Mouse (Mus musculus) gastrocnemius, postnatal 14 days (tissue): ENCODE data around the gene Phf11d. TPM values are rescaled to one million over a fixed set of nuclear protein-coding genes. Genes with fewer than 3 reads are reported as not detected.
A peak's percentile ranks its signal among the peaks of the same experiment; 100 is the strongest.
"Not testable (repeated sequence)": the region's sequence is repeated elsewhere in the genome, so short reads cannot be mapped to it uniquely, and the experiment has no call there.

Experiments used
- DNase-seq: peaks from one replicate; pipeline ENCODE4 v3.0.0; 2021; ENCODE audit warnings: mixed read lengths
- intact Hi-C: fragments of 180-260 bp; cut with DNase I; formaldehyde crosslinking; loops from one replicate; pipeline ENCODE4 v1.15.1; 2025; ENCODE audit warnings: low total_unique reads
- long read RNA-seq, 2 experiments: library from polyadenylated mRNA; stranded (forward); transcript quantifications; one replicate each; pipeline ENCODE4 v2.0.0; 2021
- total RNA-seq, 2 experiments: library from RNA; stranded (reverse); gene quantifications; 2 replicates each; pipeline ENCODE4 v1.2.3; 2021

Phf11d gene
- 1 to 10 TPM; 2.2 to 3.0 TPM for total RNA-seq
- long read RNA-seq, experiment 1, partial matches to known transcripts, result 0 of 1 reads
- long read RNA-seq, experiment 1, other reads (novel, unspliced or antisense), result 0 of 1 reads
- long read RNA-seq, experiment 2, partial matches to known transcripts, result 0 of 1 reads
- long read RNA-seq, experiment 2, other reads (novel, unspliced or antisense), result 0 of 1 reads

DNA sequence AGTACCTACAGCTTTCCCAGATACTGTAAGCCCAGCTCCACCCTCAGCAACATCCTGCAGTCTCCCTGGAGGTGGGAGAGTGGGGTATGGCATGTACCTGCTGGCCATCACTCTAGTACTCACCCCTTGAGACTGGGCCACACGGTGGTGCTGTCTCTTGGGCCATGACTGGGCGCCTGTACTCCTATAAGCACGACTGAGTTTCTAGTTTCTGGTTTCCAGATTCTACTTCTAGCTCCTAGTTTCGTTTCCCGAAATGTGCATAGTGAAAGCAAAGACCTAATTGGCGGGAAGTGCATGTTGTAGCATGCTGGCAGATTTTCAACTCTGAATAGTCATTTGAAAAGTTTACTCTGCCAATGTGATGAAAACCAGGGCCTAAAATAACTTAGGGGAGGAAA lies at the start of gene Phf11d:
Phf11d (minus strand) TSS at position 227 of the 401 bp plus-strand sequence.
- peak; percentile 11 for DNase-seq
- intact Hi-C loops, result no loop called here

- intact Hi-C loops, DNase-seq: not testable (repeated sequence)
Measured at GRCm38 (mm10) chr14:59414979-59415378, 49.7 kb upstream of the Phf11d start.

GRCm38 (mm10) chr14:59396999-59397398 lies 31.7 kb upstream of the Phf11d start:
- no peak for DNase-seq
- intact Hi-C loops, result no loop called here

- intact Hi-C loops, result no loop called here
- DNase-seq, result no peak
Measured at GRCm38 (mm10) chr14:59395281-59395680, 30.0 kb upstream of the Phf11d start, which contains the start of gene Phf11c. Phf11c (minus strand) TSS chr14:59395381.

DNA sequence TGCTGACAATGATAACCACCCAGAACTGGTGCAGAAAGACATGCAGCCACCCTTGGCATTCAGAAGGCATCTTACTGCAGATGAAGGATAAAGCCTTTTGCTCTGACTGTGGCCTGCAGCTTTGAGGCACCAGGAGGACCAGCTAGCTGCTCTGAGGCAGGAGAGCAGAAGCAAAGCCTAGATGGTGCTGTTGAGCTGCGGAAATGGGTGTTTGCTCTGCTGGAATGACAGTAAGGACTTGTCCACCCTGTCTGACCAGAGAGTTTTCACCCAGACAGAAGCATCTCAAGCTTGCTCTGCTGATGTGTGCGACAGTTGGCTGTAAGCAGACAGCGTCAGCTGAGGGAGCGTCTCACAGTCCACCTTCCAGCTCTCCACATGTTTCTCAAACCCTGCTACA lies 24.9 kb upstream of the Phf11d start:
- intact Hi-C loops, result loop anchor here (5.0 kb wide), 1 partner anchor 167 kb away; no protein-coding TSS in a partner anchor
- DNase-seq, result not testable (repeated sequence)

- intact Hi-C loops, result no loop called here
- no peak for DNase-seq
Measured at GRCm38 (mm10) chr14:59389532-59389931, 24.3 kb upstream of the Phf11d start.

- intact Hi-C loops, result no loop called here
- DNase-seq, result no peak
Measured at GRCm38 (mm10) chr14:59370348-59371068, 5.2 kb upstream of the Phf11d start.

DNA sequence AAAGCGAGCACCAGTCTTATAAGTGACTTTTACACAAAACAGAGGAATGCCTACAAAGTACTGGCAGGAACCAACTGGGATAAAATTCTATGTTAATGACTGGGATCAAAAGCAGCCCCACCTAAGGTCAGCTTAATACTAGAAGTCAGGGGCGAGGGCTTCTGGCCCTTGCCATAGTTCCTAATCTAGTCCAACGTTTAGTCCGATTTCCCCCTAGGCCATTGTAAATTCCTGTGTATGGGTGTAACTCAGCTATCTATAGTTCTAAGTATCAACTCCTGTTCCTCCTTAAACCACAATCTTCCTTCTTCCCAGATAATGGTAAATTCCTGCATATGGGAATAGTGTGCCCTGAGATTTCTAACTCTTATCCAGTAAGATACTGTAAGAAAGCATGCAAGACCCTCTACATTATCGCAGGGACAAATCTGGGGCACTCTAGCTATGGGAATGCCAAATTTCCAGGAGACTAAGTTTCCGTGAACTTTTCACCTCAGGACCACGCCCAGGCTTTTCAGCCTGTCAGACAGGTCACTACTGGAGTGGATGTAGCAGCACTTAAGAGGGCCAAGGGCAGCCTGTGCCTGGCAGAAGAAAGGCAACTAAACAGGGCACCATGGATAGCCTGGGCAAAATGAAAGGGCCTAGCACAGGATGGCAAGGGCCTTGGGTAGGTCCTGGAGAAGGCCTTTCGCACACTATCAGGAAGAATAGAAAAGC lies 1.3 kb upstream of the Phf11d start:
- no peak for DNase-seq
- intact Hi-C loops, result no loop called here

GRCm38 (mm10) chr14:59341189-59341588 lies 24.1 kb downstream of the Phf11d start, which contains the start of gene Phf11b:
Phf11b (minus strand) TSS chr14:59341351.
- intact Hi-C loops, DNase-seq: not testable (repeated sequence)

DNA sequence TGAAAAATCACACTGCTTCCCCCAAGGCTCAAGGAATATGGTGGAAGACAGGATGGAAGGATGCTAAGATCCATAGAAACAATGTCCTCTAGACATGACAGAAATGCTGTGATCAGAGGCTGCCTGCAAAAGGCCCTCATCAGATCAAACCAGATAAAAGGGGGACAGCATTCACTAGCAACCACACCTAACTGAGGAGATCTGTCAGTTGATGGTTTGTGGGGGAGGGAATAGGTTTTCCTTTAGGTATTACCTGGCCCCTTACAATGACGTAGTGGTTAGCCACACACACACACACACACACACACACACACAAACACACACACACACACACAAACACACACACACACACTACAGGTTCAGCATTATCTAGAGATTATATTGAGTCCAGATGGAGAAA lies 25.7 kb downstream of the Phf11d start:
- no peak for DNase-seq
- intact Hi-C loops, result no loop called here

GRCm38 (mm10) chr14:59336056-59336455 lies 29.2 kb downstream of the Phf11d start:
- DNase-seq, intact Hi-C loops: not testable (repeated sequence)

- intact Hi-C loops, result not testable (repeated sequence)
- peak; percentile 6 for DNase-seq
Measured at GRCm38 (mm10) chr14:59330499-59330898, 34.8 kb downstream of the Phf11d start.

DNA sequence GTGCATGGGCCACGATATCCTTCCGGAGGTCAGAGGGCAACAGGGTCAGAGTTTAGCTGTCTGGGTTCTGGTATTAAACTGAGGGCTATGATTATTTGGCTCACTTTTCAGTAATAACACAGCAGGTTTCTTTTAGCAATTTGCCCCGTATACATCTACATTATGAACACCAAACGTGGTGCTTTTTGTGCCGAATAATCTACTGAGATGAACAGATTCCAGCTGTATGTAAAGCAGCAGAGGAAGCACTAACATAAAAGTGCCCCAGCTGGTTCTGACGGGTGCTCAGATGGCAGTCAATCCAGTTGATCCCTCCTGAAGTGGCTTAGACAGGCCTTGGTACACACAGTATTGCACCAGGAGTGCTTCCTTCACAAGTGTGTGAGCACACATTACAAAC lies 45.3 kb downstream of the Phf11d start:
- intact Hi-C loops, result loop anchor here (10.0 kb wide), 1 partner anchor 85 kb away; no protein-coding TSS in a partner anchor
- DNase-seq, result not testable (repeated sequence)

DNA sequence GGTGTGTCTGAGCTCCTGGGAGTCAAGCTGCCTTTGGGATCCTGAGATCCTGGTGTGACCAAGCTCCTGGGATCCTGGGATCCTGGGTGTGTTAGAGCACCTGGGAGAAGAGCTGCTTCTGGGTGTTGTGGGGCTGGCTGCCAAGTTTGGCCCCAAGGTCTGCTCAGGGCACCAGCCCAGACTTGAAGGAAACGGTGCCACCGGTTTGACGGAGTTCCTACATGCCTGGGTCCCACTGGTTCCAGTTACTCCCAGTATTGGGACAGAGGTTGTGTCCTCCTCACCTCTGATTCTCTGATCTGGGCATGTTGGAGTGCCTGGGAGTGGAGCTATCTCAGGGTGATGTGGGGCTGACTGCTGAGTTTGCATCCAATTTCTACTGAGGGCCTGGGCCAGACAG lies 46.2 kb downstream of the Phf11d start:
- intact Hi-C loops, DNase-seq: not testable (repeated sequence)

Other genes with a start within 250 kb of the Phf11d start
- not detected for gene 1700129C05Rik, start 222.6 kb downstream of the Phf11d start, total RNA-seq
- not detected for gene Gm5142, start 186.7 kb downstream of the Phf11d start, total RNA-seq
- gene Rcbtb1, start 164.3 kb downstream of the Phf11d start, total RNA-seq, result 10 to 100 TPM; 10.5 to 11.5 TPM
- gene Gm6904, start 105.3 kb downstream of the Phf11d start, total RNA-seq, result not detected
- gene Phf11a, start 67.9 kb downstream of the Phf11d start, total RNA-seq, result not detected
- gene Phf11b, start 24.1 kb downstream of the Phf11d start, total RNA-seq, result under 1 TPM in 1 of 2 experiments, not detected in 1; 0.18 TPM
- under 1 TPM; 0.31 to 0.47 TPM for gene Phf11c, start 29.9 kb upstream of the Phf11d start, total RNA-seq
- gene Setdb2, start 75.4 kb upstream of the Phf11d start, total RNA-seq, result 1 to 10 TPM; 4.2 to 5.0 TPM
- gene Cab39l, start 75.5 kb upstream of the Phf11d start, total RNA-seq, result 10 to 100 TPM; 11.8 to 14.6 TPM
- 10 to 100 TPM; 19.3 to 20.3 TPM for gene Cdadc1, start 232.5 kb upstream of the Phf11d start, total RNA-seq